Mouse (Mus musculus): ENCODE results near the gene Zbed3. TPM values are rescaled to one million over a fixed set of nuclear protein-coding genes. Genes with fewer than 3 reads are reported as not detected.

Zbed3 gene
- total RNA-seq (2014; rRNA removed; ENCODE audit: low replicate concordance) (26.7 and 36.7 TPM in 2 replicates), polyA plus RNA-seq (2015; fragmentation: Nextera tagmentation; extraction: Ambion mirVana) (30.6 and 32.1 TPM in 2 replicates)

- WGBS = 93% methylated on average over 6 of the region's 6 CpGs
- H3K9ac ChIP-seq (replicated peaks; ENCODE audit: low read depth, low read length) = peak within 1 kb of the TSS; percentile 99
- H3K4me1 ChIP-seq (ENCODE audit: control insufficient read depth, insufficient read depth) = peaks cover 24% of the 10 kb centered on the region
- no peak for TF ChIP-seq CTCF (IDR thresholded peaks at IDR 0.05; ENCODE audit: low read depth)
- no peak for TF ChIP-seq EP300 (IDR thresholded peaks at IDR 0.05; ENCODE audit: low read depth)
- H3K27me3 ChIP-seq (ENCODE audit: control insufficient read depth, insufficient read depth, low read length) = no peaks in the 10 kb centered on the region
- peak within 1 kb of the TSS; percentile 98; the same call in 1 of the 2 replicates for H3K27ac ChIP-seq (ENCODE audit: low read depth)
- peak within 1 kb of the TSS; percentile 80 for H3K4me2 ChIP-seq (ENCODE audit: low read depth, low read length)
- no peaks in the 10 kb centered on the region for H3K36me3 ChIP-seq (replicated peaks; ENCODE audit: control insufficient read depth, insufficient read depth, low read length)
- peak within 1 kb of the TSS; percentile 93 for H3K4me3 ChIP-seq (ENCODE audit: low read depth, low read length)
- H3K9me3 ChIP-seq (replicated peaks; ENCODE audit: control insufficient read depth, low read length) = no peaks in the 10 kb centered on the region
- ATAC-seq (ENCODE audit: insufficient read depth, low read depth) (no peak), DNase-seq (ENCODE audit: low spot score) (no peak)
Observed at GRCm38 (mm10) chr13:95323400-95323799, at the start of gene Zbed3. Zbed3 (plus strand) TSS chr13:95323612.

- no peaks in the 10 kb centered on the region for H3K4me1 ChIP-seq (ENCODE audit: control insufficient read depth, insufficient read depth)
- H3K4me3 ChIP-seq (ENCODE audit: low read depth, low read length) = no peak overlapping the region
- no peak overlapping the region for H3K4me2 ChIP-seq (ENCODE audit: low read depth, low read length)
- no peaks in the 10 kb centered on the region for H3K9me3 ChIP-seq (replicated peaks; ENCODE audit: control insufficient read depth, low read length)
- no peak for ATAC-seq (ENCODE audit: insufficient read depth, low read depth)
- H3K9ac ChIP-seq (replicated peaks; ENCODE audit: low read depth, low read length) = no peak overlapping the region
- no peak for TF ChIP-seq EP300 (IDR thresholded peaks at IDR 0.05; ENCODE audit: low read depth)
- TF ChIP-seq CTCF (IDR thresholded peaks at IDR 0.05; ENCODE audit: low read depth) = no peak
- no peaks in the 10 kb centered on the region for H3K27me3 ChIP-seq (ENCODE audit: control insufficient read depth, insufficient read depth, low read length)
- 77% methylated on average over 4 of the region's 4 CpGs for WGBS
- H3K36me3 ChIP-seq (replicated peaks; ENCODE audit: control insufficient read depth, insufficient read depth, low read length) = no peaks in the 10 kb centered on the region
- DNase-seq (ENCODE audit: low spot score) = no peak
- H3K27ac ChIP-seq (ENCODE audit: low read depth) = no peak overlapping the region
Observed at GRCm38 (mm10) chr13:95278426-95279025, 44.9 kb upstream of the Zbed3 start.

GRCm38 (mm10) chr13:95281740-95282673 is 41.4 kb upstream of the Zbed3 start:
- WGBS = 35% methylated on average over 6 of the region's 7 CpGs

GRCm38 (mm10) chr13:95286989-95287388 is 36.4 kb upstream of the Zbed3 start:
- no peak overlapping the region for H3K9ac ChIP-seq (replicated peaks; ENCODE audit: low read depth, low read length)
- ATAC-seq (ENCODE audit: insufficient read depth, low read depth) = peak; percentile 84
- TF ChIP-seq EP300 (IDR thresholded peaks at IDR 0.05; ENCODE audit: low read depth) (no peak), CTCF (IDR thresholded peaks at IDR 0.05; ENCODE audit: low read depth) (peak; percentile 94)
- no peaks in the 10 kb centered on the region for H3K27me3 ChIP-seq (ENCODE audit: control insufficient read depth, insufficient read depth, low read length)
- DNase-seq (ENCODE audit: low spot score) = peak; percentile 72
- H3K27ac ChIP-seq (ENCODE audit: low read depth) = no peak overlapping the region
- H3K9me3 ChIP-seq (replicated peaks; ENCODE audit: control insufficient read depth, low read length) = no peaks in the 10 kb centered on the region
- H3K4me1 ChIP-seq (ENCODE audit: control insufficient read depth, insufficient read depth) = no peaks in the 10 kb centered on the region
- no peaks in the 10 kb centered on the region for H3K36me3 ChIP-seq (replicated peaks; ENCODE audit: control insufficient read depth, insufficient read depth, low read length)
- no peak overlapping the region for H3K4me2 ChIP-seq (ENCODE audit: low read depth, low read length)
- H3K4me3 ChIP-seq (ENCODE audit: low read depth, low read length) = no peak overlapping the region
- 5% methylated on average over 7 of the region's 7 CpGs for WGBS

More at GRCm38 (mm10) chr13:95281740-95282673, 41.4 kb upstream of the Zbed3 start:
- Histone ChIP-seq H3K27me3 (ENCODE audit: control insufficient read depth, insufficient read depth, low read length) (no peaks in the 10 kb centered on the region), H3K4me1 (ENCODE audit: control insufficient read depth, insufficient read depth) (no peaks in the 10 kb centered on the region), H3K4me2 (ENCODE audit: low read depth, low read length) (no peak overlapping the region), H3K9ac (replicated peaks; ENCODE audit: low read depth, low read length) (no peak overlapping the region), H3K4me3 (ENCODE audit: low read depth, low read length) (no peak overlapping the region), H3K27ac (ENCODE audit: low read depth) (no peak overlapping the region), H3K36me3 (replicated peaks; ENCODE audit: control insufficient read depth, insufficient read depth, low read length) (no peaks in the 10 kb centered on the region), H3K9me3 (replicated peaks; ENCODE audit: control insufficient read depth, low read length) (no peaks in the 10 kb centered on the region)
- no peak for TF ChIP-seq CTCF (IDR thresholded peaks at IDR 0.05; ENCODE audit: low read depth)
- no peak for TF ChIP-seq EP300 (IDR thresholded peaks at IDR 0.05; ENCODE audit: low read depth)
- DNase-seq (ENCODE audit: low spot score) = no peak
- no peak for ATAC-seq (ENCODE audit: insufficient read depth, low read depth)

GRCm38 (mm10) chr13:95288027-95288426 is 35.4 kb upstream of the Zbed3 start:
- no peak overlapping the region for H3K9ac ChIP-seq (replicated peaks; ENCODE audit: low read depth, low read length)
- H3K36me3 ChIP-seq (replicated peaks; ENCODE audit: control insufficient read depth, insufficient read depth, low read length) = no peaks in the 10 kb centered on the region
- ATAC-seq (ENCODE audit: insufficient read depth, low read depth) (no peak), DNase-seq (ENCODE audit: low spot score) (no peak)
- 76% methylated on average over 7 of the region's 7 CpGs for WGBS
- TF ChIP-seq EP300 (IDR thresholded peaks at IDR 0.05; ENCODE audit: low read depth) = no peak
- no peak for TF ChIP-seq CTCF (IDR thresholded peaks at IDR 0.05; ENCODE audit: low read depth)
- no peak overlapping the region for H3K4me2 ChIP-seq (ENCODE audit: low read depth, low read length)
- no peaks in the 10 kb centered on the region for H3K4me1 ChIP-seq (ENCODE audit: control insufficient read depth, insufficient read depth)
- no peaks in the 10 kb centered on the region for H3K27me3 ChIP-seq (ENCODE audit: control insufficient read depth, insufficient read depth, low read length)
- no peak overlapping the region for H3K27ac ChIP-seq (ENCODE audit: low read depth)
- H3K9me3 ChIP-seq (replicated peaks; ENCODE audit: control insufficient read depth, low read length) = no peaks in the 10 kb centered on the region
- H3K4me3 ChIP-seq (ENCODE audit: low read depth, low read length) = no peak overlapping the region

All from heart, postnatal 0 days (tissue).